Mouse (Mus musculus) cerebellum, adult 8-10 months (tissue): ENCODE results near the gene H2-Ke6.
"Not testable (repeated sequence)": the region's sequence is repeated elsewhere in the genome, so short reads cannot be mapped to it uniquely, and the experiment has no call there.

Source experiments
- DNase-seq: peaks from one replicate; pipeline ENCODE4 v3.0.0; 2022

H2-Ke6 gene

GRCm38 (mm10) chr17:34029150-34029889, 1.5 kb upstream of the H2-Ke6 start:
- peak; percentile 27 for DNase-seq

GRCm38 (mm10) chr17:34028501-34029149, 765 bp upstream of the H2-Ke6 start:
- peak; percentile 25 for DNase-seq

- peak; percentile 50 for DNase-seq
Observed at GRCm38 (mm10) chr17:34026917-34027655, 774 bp downstream of the H2-Ke6 start.

- DNase-seq: no peak
Observed at GRCm38 (mm10) chr17:34026221-34026620, 1.6 kb downstream of the H2-Ke6 start.

GRCm38 (mm10) chr17:34025756-34026151, 2.1 kb downstream of the H2-Ke6 start:
- DNase-seq: peak; percentile 32

- DNase-seq: peak; percentile 35
Observed at GRCm38 (mm10) chr17:34024861-34025755, 2.8 kb downstream of the H2-Ke6 start.

- DNase-seq: peak; percentile 87
Observed at GRCm38 (mm10) chr17:34024317-34024821, 3.5 kb downstream of the H2-Ke6 start, which contains the start of gene Ring1. Gene Ring1, minus strand, starts transcription at chr17:34024680.

- peak; percentile 7 for DNase-seq
Observed at GRCm38 (mm10) chr17:34023678-34024077, 4.2 kb downstream of the H2-Ke6 start.

- peak; percentile 15 for DNase-seq
Observed at GRCm38 (mm10) chr17:34022987-34023386, 4.9 kb downstream of the H2-Ke6 start.

GRCm38 (mm10) chr17:34022414-34022783, 5.5 kb downstream of the H2-Ke6 start:
- DNase-seq: peak; percentile 18

- DNase-seq: peak; percentile 11
Observed at GRCm38 (mm10) chr17:34021539-34022413, 6.1 kb downstream of the H2-Ke6 start.

- DNase-seq: no peak
Observed at GRCm38 (mm10) chr17:34013436-34013835, 14.4 kb downstream of the H2-Ke6 start.

GRCm38 (mm10) chr17:34010156-34010555, 17.7 kb downstream of the H2-Ke6 start:
- DNase-seq: no peak

GRCm38 (mm10) chr17:34006570-34006969, 21.3 kb downstream of the H2-Ke6 start:
- no peak for DNase-seq

GRCm38 (mm10) chr17:34003426-34003825, 24.4 kb downstream of the H2-Ke6 start:
- DNase-seq: peak; percentile 19

- DNase-seq: not testable (repeated sequence)
Observed at GRCm38 (mm10) chr17:34000796-34001195, 27.1 kb downstream of the H2-Ke6 start.

- DNase-seq: peak; percentile 60
Observed at GRCm38 (mm10) chr17:34000150-34000537, 27.7 kb downstream of the H2-Ke6 start, which contains the start of gene H2-K1. Gene H2-K1, minus strand, starts transcription at chr17:34000347.

- peak; percentile 5 for DNase-seq
Observed at GRCm38 (mm10) chr17:33999341-34000149, 28.3 kb downstream of the H2-Ke6 start.

GRCm38 (mm10) chr17:33998697-33999096, 29.2 kb downstream of the H2-Ke6 start:
- not testable (repeated sequence) for DNase-seq

- not testable (repeated sequence) for DNase-seq
Observed at GRCm38 (mm10) chr17:33997025-33997424, 30.8 kb downstream of the H2-Ke6 start.
